Mouse (Mus musculus) midbrain, embryonic 11.5 days (tissue): Measurements from ENCODE around the gene Trappc12. TPM values are rescaled to one million over a fixed set of nuclear protein-coding genes. Genes with fewer than 3 reads are reported as not detected.
A peak's percentile ranks its signal among the peaks of the same experiment; 100 is the strongest.
"Not testable (repeated sequence)": the region's sequence is repeated elsewhere in the genome, so short reads cannot be mapped to it uniquely, and the experiment has no call there.

Experiments
- ATAC-seq: fragments of 200-750 bp; cut with Nextera tagmentation; 2 replicates; pipeline ENCODE4 v1.8.0; 2017; ENCODE audit warnings: moderate TSS enrichment, moderate library complexity; ENCODE audit not compliant: low FRiP score
- DNase-seq: peaks from one replicate; pipeline ENCODE4 v3.0.0; 2015; ENCODE audit warnings: low spot score; ENCODE audit errors: missing footprints
- H3K27ac ChIP-seq: fragments of 300-500 bp; sonication (generic); 2 replicates; pipeline ENCODE4 v1.5.1; 2014; ENCODE audit warnings: low read depth, low read length
- H3K27me3 ChIP-seq: fragments of 300-500 bp; sonication (generic); 2 replicates; pipeline ENCODE4 v1.6.1; 2014; ENCODE audit warnings: mild to moderate bottlenecking, low read length, moderate library complexity, mixed read lengths; ENCODE audit not compliant: control insufficient read depth, insufficient read depth
- H3K36me3 ChIP-seq: fragments of 300-500 bp; sonication (generic); 2 replicates; pipeline ENCODE4 v1.6.1; 2014; ENCODE audit warnings: mild to moderate bottlenecking, low read length, moderate library complexity, mixed read lengths; ENCODE audit not compliant: control insufficient read depth, insufficient read depth
- H3K4me1 ChIP-seq: fragments of 300-500 bp; sonication (generic); 2 replicates; pipeline ENCODE4 v1.6.1; 2014; ENCODE audit warnings: low read length; ENCODE audit not compliant: control insufficient read depth, insufficient read depth
- H3K4me2 ChIP-seq: fragments of 300-500 bp; sonication (generic); 2 replicates; pipeline ENCODE4 v1.6.1; 2014; ENCODE audit warnings: mild to moderate bottlenecking, moderate library complexity
- H3K4me3 ChIP-seq: fragments of 300-500 bp; sonication (generic); 2 replicates; pipeline ENCODE4 v1.5.1; 2014; ENCODE audit warnings: low read depth, low read length
- H3K9ac ChIP-seq: fragments of 300-500 bp; sonication (generic); 2 replicates; pipeline ENCODE4 v1.6.1; 2014; ENCODE audit warnings: low read length
- H3K9me3 ChIP-seq: fragments of 300-500 bp; sonication (generic); 2 replicates; pipeline ENCODE4 v1.6.1; 2016; ENCODE audit warnings: low read length; ENCODE audit not compliant: control insufficient read depth
- WGBS: fragments of 180-500 bp; shearing (Covaris S2); extraction: QIAGEN DNeasy Blood & Tissue Kit; methylation state at CpG from one replicate; pipeline ENCODE4 v1.1.7; 2014; 5-methylcytosine and 5-hydroxymethylcytosine counted together
- polyA plus RNA-seq: library from polyadenylated mRNA; unstranded; fragments of >200 nt; fragmentation: Nextera tagmentation; extraction: Ambion mirVana; gene quantifications from 2 replicates; pipeline ENCODE4 v1.2.1, GENCODE M21; 2014

Trappc12 gene
- polyA plus RNA-seq, 1 experiment from 2014 or later, result 35.9 TPM

DNA sequence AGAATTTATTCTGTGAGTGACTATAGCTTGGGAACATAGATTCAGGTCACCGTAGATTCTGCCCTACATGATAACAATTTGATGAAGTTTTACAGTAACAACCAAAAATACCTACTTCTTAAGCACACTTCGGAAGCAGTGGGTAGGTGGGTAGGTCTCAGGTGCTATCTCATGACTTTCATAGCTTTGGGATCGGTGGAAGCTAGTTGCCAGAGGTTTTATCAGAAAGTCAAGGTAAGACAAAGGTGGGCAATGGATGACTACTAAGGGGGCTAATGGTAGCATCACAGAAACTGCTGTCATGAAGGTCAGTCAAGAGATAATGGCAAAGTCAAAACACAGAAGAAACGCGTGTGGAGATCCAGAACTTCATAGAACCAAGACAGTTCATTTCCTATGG is 604 bp upstream of the Trappc12 start:
- H3K27ac ChIP-seq, result no peak overlapping the region
- H3K4me3 ChIP-seq, result no peak overlapping the region
- 94% methylated on average over 5 of the region's 5 CpGs for WGBS
- DNase-seq, result peak; percentile 77
- H3K27me3 ChIP-seq, result no peaks in the 10 kb centered on the region
- peaks cover 18% of the 10 kb centered on the region for H3K4me1 ChIP-seq
- peaks cover 5% of the 10 kb centered on the region; the same call in 1 of the 2 replicates for H3K36me3 ChIP-seq
- H3K9ac ChIP-seq, result no peak overlapping the region
- H3K9me3 ChIP-seq, result no peaks in the 10 kb centered on the region
- ATAC-seq, result no peak
- H3K4me2 ChIP-seq, result no peak overlapping the region

DNA sequence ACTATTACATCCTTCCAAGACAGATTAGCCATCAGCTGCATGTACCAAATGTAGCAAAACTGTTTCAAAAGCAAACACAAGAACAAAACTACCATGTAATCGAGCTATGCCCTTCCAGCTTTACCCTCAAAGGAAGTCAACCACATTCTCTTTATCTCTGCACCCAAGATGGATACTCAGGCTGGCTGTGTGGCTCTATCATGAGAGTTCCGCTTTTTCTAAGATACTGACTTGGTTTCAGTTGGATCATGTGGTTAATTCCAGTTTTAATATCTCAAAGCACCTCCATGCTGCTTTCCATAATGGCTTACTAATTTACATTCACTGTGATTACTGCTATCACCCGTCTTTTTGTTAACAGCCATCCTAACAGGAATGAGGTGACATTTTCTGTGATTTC is 6.9 kb downstream of the Trappc12 start:
- ATAC-seq (no peak), DNase-seq (no peak)
- H3K4me3 ChIP-seq, result no peak overlapping the region
- H3K27ac ChIP-seq, result no peak overlapping the region
- no peaks in the 10 kb centered on the region for H3K4me1 ChIP-seq
- H3K9me3 ChIP-seq, result no peaks in the 10 kb centered on the region
- no peak overlapping the region for H3K4me2 ChIP-seq
- H3K9ac ChIP-seq, result no peak overlapping the region
- no peaks in the 10 kb centered on the region for H3K27me3 ChIP-seq
- 80% methylated on average over 3 of the region's 3 CpGs for WGBS
- peaks cover 8% of the 10 kb centered on the region; the same call in 1 of the 2 replicates for H3K36me3 ChIP-seq

DNA sequence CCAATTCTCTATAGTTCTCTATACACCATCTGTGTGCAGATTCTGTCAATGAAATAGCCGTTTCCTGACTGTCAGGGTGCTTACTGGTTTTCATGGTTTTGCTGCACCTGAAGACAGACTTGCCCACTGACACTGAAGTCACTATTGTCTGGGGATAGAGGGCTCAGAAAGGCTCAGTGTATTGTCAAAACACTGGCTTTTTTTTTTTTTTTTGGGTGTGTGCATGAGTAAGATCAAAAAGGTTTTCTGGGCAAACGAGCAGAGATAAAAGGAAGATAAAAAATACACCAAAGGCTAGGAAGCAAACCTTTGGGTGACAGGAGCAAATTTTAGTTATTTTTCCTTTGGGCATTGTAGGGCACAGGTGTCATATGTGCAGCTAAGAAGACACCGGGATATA is 15.0 kb downstream of the Trappc12 start:
- H3K27me3 ChIP-seq, result no peaks in the 10 kb centered on the region
- H3K4me3 ChIP-seq, result no peak overlapping the region
- H3K9ac ChIP-seq, result no peak overlapping the region
- H3K4me1 ChIP-seq, result no peaks in the 10 kb centered on the region
- DNase-seq, result no peak
- H3K36me3 ChIP-seq, result peaks cover 16% of the 10 kb centered on the region; the same call in 1 of the 2 replicates
- H3K4me2 ChIP-seq, result no peak overlapping the region
- 93% methylated on average over 3 of the region's 3 CpGs for WGBS
- no peak for ATAC-seq
- H3K9me3 ChIP-seq, result no peaks in the 10 kb centered on the region
- H3K27ac ChIP-seq, result no peak overlapping the region

DNA sequence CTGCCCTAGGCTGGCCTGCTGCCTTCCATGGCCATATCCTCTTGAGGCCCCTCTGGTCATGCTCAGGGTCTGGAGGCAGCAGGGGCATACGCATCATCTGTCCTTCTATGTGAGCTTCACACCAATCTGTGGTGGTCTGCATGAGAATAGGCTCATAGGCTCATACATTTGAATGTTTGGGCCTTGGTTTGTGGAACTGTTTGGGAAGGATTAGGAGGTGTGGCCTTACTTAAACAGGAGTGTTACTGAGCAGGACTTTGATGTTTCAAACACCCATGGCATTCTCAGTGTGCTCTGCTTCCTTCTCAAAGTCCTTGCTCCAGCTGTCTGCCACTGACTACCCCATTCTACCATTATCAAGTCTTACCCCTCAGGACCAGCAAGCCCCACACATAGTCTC is 16.0 kb downstream of the Trappc12 start:
- Histone ChIP-seq H3K27ac (no peak overlapping the region), H3K9ac (no peak overlapping the region), H3K4me1 (no peaks in the 10 kb centered on the region), H3K9me3 (no peaks in the 10 kb centered on the region), H3K36me3 (peaks cover 16% of the 10 kb centered on the region; the same call in 1 of the 2 replicates), H3K4me2 (no peak overlapping the region), H3K4me3 (no peak overlapping the region), H3K27me3 (no peaks in the 10 kb centered on the region)
- ATAC-seq, result no peak
- WGBS, result 95% methylated on average over 1 of the region's 1 CpGs
- no peak for DNase-seq

DNA sequence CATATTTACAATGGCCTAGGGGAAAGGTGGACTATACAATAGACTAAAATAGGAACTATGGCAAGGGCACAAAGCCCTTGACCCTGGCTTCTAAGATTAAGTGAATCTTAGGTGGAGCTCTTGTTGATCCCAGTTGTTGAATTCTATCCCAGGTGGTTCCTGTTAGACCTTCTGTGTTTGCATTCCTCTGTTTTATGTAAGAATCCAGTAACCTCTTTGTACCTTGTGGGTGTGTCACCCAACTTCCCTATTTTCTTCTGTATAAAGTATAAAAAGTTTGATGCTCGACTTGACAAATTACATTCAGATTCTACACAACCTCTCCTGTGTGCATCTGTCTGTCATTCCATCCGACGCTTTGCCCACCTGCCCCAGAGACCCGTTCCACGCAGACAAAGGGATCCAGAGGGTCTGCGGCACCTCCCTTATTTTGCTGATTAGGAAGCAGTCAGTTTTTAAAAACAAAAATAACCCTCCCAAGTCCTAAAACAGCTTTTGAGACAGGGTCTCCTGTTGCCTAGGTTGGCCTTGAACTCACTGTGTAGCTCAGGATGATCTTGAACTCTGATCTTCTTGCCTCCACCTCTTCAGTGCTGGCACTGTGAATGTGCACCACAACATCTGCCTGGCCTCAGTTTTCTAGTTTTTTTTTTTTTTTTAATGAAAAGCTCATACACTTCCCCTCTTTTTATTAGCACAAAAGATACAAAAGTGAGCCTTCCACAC is 16.6 kb downstream of the Trappc12 start:
- H3K36me3 ChIP-seq, result peaks cover 16% of the 10 kb centered on the region; the same call in 1 of the 2 replicates
- not testable (repeated sequence) for H3K4me3 ChIP-seq, H3K9me3 ChIP-seq, H3K9ac ChIP-seq, H3K4me2 ChIP-seq, H3K27ac ChIP-seq, ATAC-seq, H3K4me1 ChIP-seq, H3K27me3 ChIP-seq, DNase-seq
- WGBS, result 98% methylated on average over 6 of the region's 6 CpGs

DNA sequence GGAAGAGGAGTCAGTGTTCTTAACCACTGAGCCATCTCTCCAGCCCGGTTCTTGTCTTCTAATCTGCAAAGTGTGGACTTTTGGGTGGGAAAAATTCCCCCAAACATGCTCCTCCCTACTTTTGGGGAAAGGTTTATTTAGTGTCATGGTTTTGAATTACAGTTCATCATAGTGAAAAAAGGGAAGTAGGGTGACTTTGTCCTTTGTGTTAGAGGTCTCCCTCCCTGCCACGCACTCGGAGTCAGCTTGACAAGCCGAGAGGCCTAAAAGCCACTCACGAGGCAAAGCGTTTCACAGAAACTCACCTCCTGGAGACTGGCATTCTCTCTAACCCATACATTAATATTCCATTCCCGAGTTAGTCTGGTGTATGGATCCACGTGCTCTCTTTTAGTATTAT is 17.6 kb downstream of the Trappc12 start:
- Histone ChIP-seq H3K27me3 (no peaks in the 10 kb centered on the region), H3K4me3 (no peak overlapping the region), H3K9ac (no peak overlapping the region), H3K36me3 (peaks cover 16% of the 10 kb centered on the region; the same call in 1 of the 2 replicates), H3K9me3 (no peaks in the 10 kb centered on the region), H3K4me2 (no peak overlapping the region), H3K27ac (no peak overlapping the region), H3K4me1 (no peaks in the 10 kb centered on the region)
- WGBS, result 96% methylated on average over 8 of the region's 8 CpGs
- no peak for DNase-seq
- ATAC-seq, result no peak

DNA sequence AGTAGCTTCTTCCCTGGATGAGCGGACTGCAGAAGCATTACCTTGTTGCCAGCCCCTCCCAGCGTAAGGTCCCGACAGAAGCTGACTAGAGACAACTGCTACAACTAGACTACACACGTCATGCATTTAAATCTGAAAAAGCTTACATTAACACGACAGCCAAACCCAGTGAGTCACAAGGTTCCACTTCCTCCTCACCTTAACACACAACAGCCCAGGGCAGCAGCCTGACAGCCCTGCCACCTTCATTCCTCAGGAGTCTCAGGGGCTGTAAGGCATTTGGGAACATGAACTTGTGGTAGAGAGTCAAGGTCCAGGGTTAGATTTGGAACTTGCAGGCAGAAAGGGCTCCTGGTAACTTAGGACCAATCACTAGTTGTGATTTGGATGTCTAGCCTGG is 23.2 kb downstream of the Trappc12 start:
- no peak overlapping the region for H3K9ac ChIP-seq
- no peaks in the 10 kb centered on the region for H3K9me3 ChIP-seq
- H3K4me1 ChIP-seq, result no peaks in the 10 kb centered on the region
- H3K27ac ChIP-seq, result no peak overlapping the region
- H3K36me3 ChIP-seq, result peaks cover 2% of the 10 kb centered on the region; the same call in 1 of the 2 replicates
- DNase-seq, result peak; percentile 12
- no peak overlapping the region for H3K4me2 ChIP-seq
- H3K4me3 ChIP-seq, result no peak overlapping the region
- WGBS, result 90% methylated on average over 5 of the region's 5 CpGs
- ATAC-seq, result no peak
- H3K27me3 ChIP-seq, result no peaks in the 10 kb centered on the region

DNA sequence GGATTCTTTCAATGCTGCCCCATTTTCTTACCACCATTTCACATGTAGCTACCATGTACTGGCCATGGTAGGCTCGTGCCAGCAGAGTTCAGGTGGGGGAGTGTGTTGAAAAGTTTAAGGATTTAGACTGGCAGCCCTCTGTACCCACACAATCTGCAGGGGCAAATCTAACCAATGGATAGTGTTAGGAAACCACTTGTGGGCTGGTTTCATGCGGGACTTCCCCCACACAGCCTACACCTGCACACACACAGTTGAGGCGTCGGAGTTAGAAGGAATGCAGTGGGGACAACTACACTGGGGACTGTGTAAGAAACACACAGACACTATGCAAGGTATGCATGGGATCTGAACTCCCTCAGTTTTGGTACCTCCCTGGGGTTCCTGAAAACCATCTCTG is 24.1 kb downstream of the Trappc12 start:
- WGBS, result 96% methylated on average over 4 of the region's 4 CpGs

DNA sequence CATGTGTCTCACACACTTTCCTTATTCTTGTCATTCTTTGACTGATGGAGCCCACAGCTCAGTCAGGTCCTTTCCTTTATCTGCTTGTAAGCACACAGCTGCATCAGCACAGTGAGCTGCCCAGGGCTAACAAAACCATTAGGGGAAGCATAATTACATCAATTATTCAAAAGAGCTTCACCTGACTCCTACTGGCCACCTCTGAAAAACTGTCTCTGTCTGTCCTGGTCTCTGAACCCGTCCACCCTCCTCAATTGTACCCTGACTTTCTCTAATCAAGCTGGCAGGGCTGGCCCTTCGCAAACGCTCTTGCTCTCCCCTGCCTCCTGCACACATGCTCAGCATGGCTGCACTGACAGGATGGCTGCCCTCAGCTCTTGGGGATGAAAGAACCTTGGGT is 25.9 kb downstream of the Trappc12 start:
- Histone ChIP-seq H3K9me3 (no peaks in the 10 kb centered on the region), H3K27ac (no peak overlapping the region), H3K4me2 (no peak overlapping the region), H3K4me1 (no peaks in the 10 kb centered on the region), H3K4me3 (no peak overlapping the region), H3K9ac (no peak overlapping the region), H3K27me3 (no peaks in the 10 kb centered on the region), H3K36me3 (peaks cover 8% of the 10 kb centered on the region)
- WGBS, result 80% methylated on average over 3 of the region's 3 CpGs
- no peak for ATAC-seq
- DNase-seq, result peak; percentile 64

More for the DNA sequence above, 24.1 kb downstream of the Trappc12 start:
- H3K9me3 ChIP-seq, result no peaks in the 10 kb centered on the region
- ATAC-seq, result no peak
- no peaks in the 10 kb centered on the region for H3K27me3 ChIP-seq
- H3K4me1 ChIP-seq, result no peaks in the 10 kb centered on the region
- H3K27ac ChIP-seq, result no peak overlapping the region
- H3K4me2 ChIP-seq, result no peak overlapping the region
- no peak overlapping the region for H3K4me3 ChIP-seq
- H3K9ac ChIP-seq, result no peak overlapping the region
- DNase-seq, result no peak
- peaks cover 2% of the 10 kb centered on the region; the same call in 1 of the 2 replicates for H3K36me3 ChIP-seq
